Mouse (Mus musculus): Measurements from ENCODE around the gene Ms4a6b. TPM values are rescaled to one million over a fixed set of nuclear protein-coding genes. Genes with fewer than 3 reads are reported as not detected.
"Not testable (repeated sequence)": the region's sequence is repeated elsewhere in the genome, so short reads cannot be mapped to it uniquely, and the experiment has no call there.

The Ms4a6b gene
- polyA plus RNA-seq, 1 experiment from 2014 or later, result 7.6 TPM

- ATAC-seq (ENCODE audit: insufficient read depth, low FRiP score, low read depth), result no peak
These were observed 20.3 kb downstream of the Ms4a6b start, which contains the start of gene Ms4a4d for GRCm38 (mm10) chr19:11536593-11536992. Gene Ms4a4d, plus strand, starts transcription at chr19:11536801.

GRCm38 (mm10) chr19:11537336-11537735 is 21.0 kb downstream of the Ms4a6b start:
- Histone ChIP-seq H3K36me3 (no peaks in the 10 kb centered on the region), H3K9me3 (no peaks in the 10 kb centered on the region), H3K27ac (no peak overlapping the region), H3K4me3 (replicated peaks) (no peak overlapping the region), H3K27me3 (replicated peaks) (no peaks in the 10 kb centered on the region), H3K9ac (no peak overlapping the region), H3K4me2 (no peak overlapping the region), H3K4me1 (peaks cover 4% of the 10 kb centered on the region; the same call in 1 of the 2 replicates)
- ATAC-seq (ENCODE audit: insufficient read depth, low FRiP score, low read depth), result no peak
- 25% methylated on average over 2 of the region's 2 CpGs for WGBS

More at GRCm38 (mm10) chr19:11536593-11536992, 20.3 kb downstream of the Ms4a6b start, which contains the start of gene Ms4a4d:
- Histone ChIP-seq H3K9ac (no peak within 1 kb of the TSS), H3K36me3 (no peaks in the 10 kb centered on the region), H3K4me1 (peaks cover 4% of the 10 kb centered on the region; the same call in 1 of the 2 replicates), H3K9me3 (no peaks in the 10 kb centered on the region), H3K27me3 (replicated peaks) (no peaks in the 10 kb centered on the region), H3K4me3 (replicated peaks) (no peak within 1 kb of the TSS), H3K4me2 (no peak within 1 kb of the TSS), H3K27ac (no peak within 1 kb of the TSS)
- 12% methylated on average over 7 of the region's 7 CpGs for WGBS

DNA sequence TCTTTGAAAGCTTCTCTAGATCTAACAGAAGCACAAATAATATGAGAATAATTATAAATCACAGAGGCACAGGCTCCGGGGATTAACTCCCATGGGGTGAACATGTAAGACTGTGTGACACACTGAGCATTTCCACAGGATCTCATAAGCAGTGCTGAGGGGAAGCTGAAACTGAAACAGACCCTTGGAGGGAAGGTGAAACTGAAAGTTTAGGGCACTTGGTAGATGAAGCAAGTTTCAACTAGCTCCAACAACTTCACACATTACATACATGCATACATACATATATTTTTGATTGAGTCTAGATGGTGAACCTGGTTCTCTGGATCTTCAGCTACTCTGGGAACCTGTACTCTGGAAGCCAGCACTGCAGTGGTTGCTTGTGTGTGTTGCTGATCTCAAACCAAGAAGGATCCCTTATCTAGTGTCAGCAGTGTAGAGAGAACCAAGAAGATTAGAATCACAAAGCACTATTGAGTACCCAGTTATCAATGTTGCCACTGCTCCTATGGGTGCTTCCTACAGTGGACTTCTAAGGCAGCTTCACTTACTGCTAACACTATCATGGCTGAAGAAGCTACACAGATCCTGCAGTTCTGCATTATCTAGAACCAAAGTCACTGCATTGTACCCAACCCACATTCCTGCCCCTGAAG is 24.0 kb downstream of the Ms4a6b start:
- not testable (repeated sequence) for H3K4me2 ChIP-seq; H3K4me1 ChIP-seq; H3K36me3 ChIP-seq; H3K27ac ChIP-seq; H3K9ac ChIP-seq; H3K4me3 ChIP-seq (replicated peaks); H3K27me3 ChIP-seq (replicated peaks); ATAC-seq (ENCODE audit: insufficient read depth, low FRiP score, low read depth); H3K9me3 ChIP-seq
- 76% methylated on average over 1 of the region's 1 CpGs for WGBS

DNA sequence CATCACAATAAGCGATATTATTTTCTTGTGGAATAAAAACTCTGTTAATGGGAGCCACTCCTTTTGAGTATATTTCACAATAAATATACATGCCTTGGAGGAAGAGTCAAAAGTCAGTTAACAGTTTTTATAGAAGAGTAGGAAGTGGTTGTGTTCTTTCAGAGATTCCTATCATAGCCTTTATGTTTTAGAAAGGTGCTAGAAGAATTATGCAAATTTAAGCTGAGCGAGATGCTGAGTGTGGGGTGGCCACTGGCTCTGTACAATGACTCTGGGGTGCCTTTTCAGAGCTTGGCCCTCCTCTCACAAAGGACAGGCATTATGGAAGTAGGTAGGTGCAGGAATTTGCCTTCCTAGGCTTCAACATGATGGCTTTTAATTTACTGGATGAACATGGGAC is 28.1 kb downstream of the Ms4a6b start:
- not testable (repeated sequence) for H3K9me3 ChIP-seq; ATAC-seq (ENCODE audit: insufficient read depth, low FRiP score, low read depth); H3K4me3 ChIP-seq (replicated peaks); H3K27ac ChIP-seq; H3K27me3 ChIP-seq (replicated peaks); H3K4me1 ChIP-seq; H3K9ac ChIP-seq; H3K4me2 ChIP-seq; H3K36me3 ChIP-seq
- 74% methylated on average over 2 of the region's 2 CpGs for WGBS

DNA sequence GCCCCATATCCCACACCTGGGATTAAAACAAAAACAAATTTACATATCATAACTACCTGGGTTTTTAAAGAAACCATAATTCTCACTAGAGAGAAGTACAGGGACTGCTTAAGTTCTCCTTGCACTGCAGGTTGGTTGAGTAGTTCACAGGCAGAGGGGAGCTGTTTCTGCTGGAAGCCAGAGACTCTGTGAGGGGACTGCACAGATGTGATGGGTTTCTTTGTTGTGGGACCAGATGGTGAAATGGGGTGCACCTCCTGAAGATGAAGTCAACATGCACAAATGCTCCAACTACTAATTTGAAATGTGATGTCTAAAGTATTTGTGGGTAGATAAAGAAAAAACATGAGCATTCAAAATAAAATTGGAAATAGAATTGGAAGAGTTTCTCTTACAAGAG is 31.6 kb downstream of the Ms4a6b start:
- Histone ChIP-seq H3K4me1 (no peaks in the 10 kb centered on the region), H3K27me3 (replicated peaks) (no peaks in the 10 kb centered on the region), H3K4me3 (replicated peaks) (no peak overlapping the region), H3K4me2 (no peak overlapping the region), H3K36me3 (no peaks in the 10 kb centered on the region), H3K9ac (no peak overlapping the region), H3K27ac (no peak overlapping the region), H3K9me3 (no peaks in the 10 kb centered on the region)
- ATAC-seq (ENCODE audit: insufficient read depth, low FRiP score, low read depth), result no peak

DNA sequence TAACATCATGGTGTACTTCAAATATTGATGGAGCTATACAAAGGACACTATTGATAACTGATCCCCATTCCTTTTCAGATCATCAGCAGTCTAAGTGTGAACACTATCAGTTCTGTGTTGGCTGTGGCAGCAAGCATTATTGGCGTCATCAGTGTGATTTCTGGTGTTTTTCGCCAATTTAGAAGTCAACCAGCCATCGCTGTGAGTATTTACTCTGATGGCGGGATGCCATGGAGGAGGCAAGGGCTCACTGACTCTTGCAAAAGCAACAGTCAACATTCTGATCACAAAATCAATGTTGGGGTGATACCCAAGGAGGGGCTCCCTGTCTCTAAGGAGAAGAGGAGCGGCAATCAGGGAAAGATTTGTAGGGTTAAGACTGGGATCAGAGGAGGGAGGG is 38.4 kb downstream of the Ms4a6b start:
- Histone ChIP-seq H3K4me2 (no peak overlapping the region), H3K4me3 (replicated peaks) (no peak overlapping the region), H3K36me3 (no peaks in the 10 kb centered on the region), H3K27me3 (replicated peaks) (no peaks in the 10 kb centered on the region), H3K4me1 (no peaks in the 10 kb centered on the region), H3K27ac (no peak overlapping the region), H3K9me3 (no peaks in the 10 kb centered on the region), H3K9ac (no peak overlapping the region)
- ATAC-seq (ENCODE audit: insufficient read depth, low FRiP score, low read depth), result no peak
- 89% methylated on average over 5 of the region's 5 CpGs for WGBS

DNA sequence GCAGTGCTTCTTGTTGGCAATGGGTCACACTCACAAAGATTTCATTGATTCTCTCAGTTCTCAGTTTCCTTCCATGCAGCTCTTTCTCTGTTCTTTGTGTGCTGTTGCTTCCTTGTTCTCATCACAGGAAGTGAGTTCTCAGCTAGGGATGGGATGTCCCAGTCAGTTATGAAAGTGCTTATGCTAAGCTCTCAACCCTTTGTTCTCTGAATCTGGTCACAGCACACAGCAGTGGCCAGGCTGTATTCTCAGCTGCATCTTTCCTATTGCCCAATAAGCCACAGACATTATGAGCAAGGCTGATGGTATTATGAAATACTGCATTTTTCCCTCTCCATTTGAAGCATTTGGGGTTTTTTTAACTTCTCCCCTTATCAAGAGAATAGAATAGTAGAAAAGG is 43.2 kb downstream of the Ms4a6b start:
- not testable (repeated sequence) for H3K27me3 ChIP-seq (replicated peaks); H3K9me3 ChIP-seq

GRCm38 (mm10) chr19:11574965-11575364 is 58.7 kb downstream of the Ms4a6b start:
- H3K36me3 ChIP-seq, result no peaks in the 10 kb centered on the region
- WGBS, result 91% methylated on average over 8 of the region's 8 CpGs
- H3K4me1 ChIP-seq, result no peaks in the 10 kb centered on the region
- no peak overlapping the region for H3K9ac ChIP-seq
- no peak overlapping the region for H3K4me2 ChIP-seq
- H3K9me3 ChIP-seq, result no peaks in the 10 kb centered on the region
- no peaks in the 10 kb centered on the region for H3K27me3 ChIP-seq (replicated peaks)
- H3K4me3 ChIP-seq (replicated peaks), result no peak overlapping the region
- H3K27ac ChIP-seq, result no peak overlapping the region
- no peak for ATAC-seq (ENCODE audit: insufficient read depth, low FRiP score, low read depth)

More for the DNA sequence above, 43.2 kb downstream of the Ms4a6b start:
- H3K4me3 ChIP-seq (replicated peaks); H3K27ac ChIP-seq; H3K4me2 ChIP-seq; ATAC-seq (ENCODE audit: insufficient read depth, low FRiP score, low read depth); H3K36me3 ChIP-seq; H3K9ac ChIP-seq; H3K4me1 ChIP-seq: not testable (repeated sequence)

Other genes with a start within 250 kb of the Ms4a6b start
- not detected in 2 replicates for gene Ms4a5, start 232.6 kb upstream of the Ms4a6b start, polyA plus RNA-seq (2015; fragmentation: Nextera tagmentation; extraction: Ambion mirVana)
- gene Ms4a14, start 202.1 kb upstream of the Ms4a6b start, polyA plus RNA-seq (2015; fragmentation: Nextera tagmentation; extraction: Ambion mirVana), result 0.06 TPM in 2 replicates
- 5.5 and 6.2 TPM in 2 replicates for gene Ms4a7, start 180.4 kb upstream of the Ms4a6b start, polyA plus RNA-seq (2015; fragmentation: Nextera tagmentation; extraction: Ambion mirVana)
- gene Ms4a4a, start 141.0 kb upstream of the Ms4a6b start, polyA plus RNA-seq (2015; fragmentation: Nextera tagmentation; extraction: Ambion mirVana), result 9.9 and 10.8 TPM in 2 replicates
- gene Ms4a4c, start 111.7 kb upstream of the Ms4a6b start, polyA plus RNA-seq (2015; fragmentation: Nextera tagmentation; extraction: Ambion mirVana), result 2.0 and 3.5 TPM in 2 replicates
- 0.50 and 0.63 TPM in 2 replicates for gene Ms4a4b, start 73.0 kb upstream of the Ms4a6b start, polyA plus RNA-seq (2015; fragmentation: Nextera tagmentation; extraction: Ambion mirVana)
- 11.6 and 12.2 TPM in 2 replicates for gene Ms4a6c, start 47.1 kb upstream of the Ms4a6b start, polyA plus RNA-seq (2015; fragmentation: Nextera tagmentation; extraction: Ambion mirVana)
- not detected in 2 replicates for gene Gm8369, start 30.6 kb upstream of the Ms4a6b start, polyA plus RNA-seq (2015; fragmentation: Nextera tagmentation; extraction: Ambion mirVana)
- 2.3 and 3.5 TPM in 2 replicates for gene Ms4a4d, start 20.3 kb downstream of the Ms4a6b start, polyA plus RNA-seq (2015; fragmentation: Nextera tagmentation; extraction: Ambion mirVana)
- 6.8 and 6.9 TPM in 2 replicates for gene Ms4a6d, start 88.3 kb downstream of the Ms4a6b start, polyA plus RNA-seq (2015; fragmentation: Nextera tagmentation; extraction: Ambion mirVana)
- gene Ms4a2, start 107.2 kb downstream of the Ms4a6b start, polyA plus RNA-seq (2015; fragmentation: Nextera tagmentation; extraction: Ambion mirVana), result 0.81 and 0.83 TPM in 2 replicates
- 0.86 and 1.7 TPM in 2 replicates for gene Ms4a3, start 124.3 kb downstream of the Ms4a6b start, polyA plus RNA-seq (2015; fragmentation: Nextera tagmentation; extraction: Ambion mirVana)
- not detected in 2 replicates for gene Oosp2, start 144.0 kb downstream of the Ms4a6b start, polyA plus RNA-seq (2015; fragmentation: Nextera tagmentation; extraction: Ambion mirVana)
- gene Oosp1, start 174.6 kb downstream of the Ms4a6b start, polyA plus RNA-seq (2015; fragmentation: Nextera tagmentation; extraction: Ambion mirVana), result not detected in 2 replicates
- not detected in 2 replicates for gene Oosp3, start 180.5 kb downstream of the Ms4a6b start, polyA plus RNA-seq (2015; fragmentation: Nextera tagmentation; extraction: Ambion mirVana)
- 1.4 and 4.0 TPM in 2 replicates for gene Gif, start 231.0 kb downstream of the Ms4a6b start, polyA plus RNA-seq (2015; fragmentation: Nextera tagmentation; extraction: Ambion mirVana)

Data from stomach, embryonic 15.5 days (tissue).